Mouse (Mus musculus): ENCODE results near the gene Mrpl44. TPM values are rescaled to one million over a fixed set of nuclear protein-coding genes. Genes with fewer than 3 reads are reported as not detected.

Gene Mrpl44
- polyA plus RNA-seq, 1 experiment from 2014 or later = 42.6 TPM

GRCm38 (mm10) chr1:79759006-79759405 lies 16.8 kb upstream of the Mrpl44 start:
- DNase-seq (no peak), ATAC-seq (ENCODE audit: low FRiP score, low TSS enrichment) (no peak)
- peak overlapping the region; percentile 66 for H3K4me2 ChIP-seq (ENCODE audit: low read length)
- no peaks in the 10 kb centered on the region for H3K36me3 ChIP-seq (ENCODE audit: control insufficient read depth, insufficient read depth, low read length)
- peaks cover 31% of the 10 kb centered on the region for H3K4me1 ChIP-seq (ENCODE audit: control insufficient read depth, insufficient read depth, low read length)
- H3K4me3 ChIP-seq (replicated peaks; ENCODE audit: low read depth, low read length) = 0 out of 2 replicates have a peak overlapping the region, but pooled peaks have one; percentile 3
- WGBS = 53% methylated on average over 2 of the region's 2 CpGs
- no peaks in the 10 kb centered on the region for H3K9me3 ChIP-seq (ENCODE audit: control insufficient read depth, low read length)
- no peaks in the 10 kb centered on the region for H3K27me3 ChIP-seq (ENCODE audit: control insufficient read depth, insufficient read depth, low read length)
- no peak overlapping the region for H3K27ac ChIP-seq (replicated peaks; ENCODE audit: low read depth, low read length)
- H3K9ac ChIP-seq (replicated peaks; ENCODE audit: low read length) = no peak overlapping the region

- 65% methylated on average over 5 of the region's 5 CpGs for WGBS
- Histone ChIP-seq H3K4me1 (ENCODE audit: control insufficient read depth, insufficient read depth, low read length) (peaks cover 31% of the 10 kb centered on the region), H3K4me3 (replicated peaks; ENCODE audit: low read depth, low read length) (peak overlapping the region; percentile 15; the same call in 1 of the 2 replicates), H3K9ac (replicated peaks; ENCODE audit: low read length) (no peak overlapping the region; the same call in 1 of the 2 replicates), H3K27ac (replicated peaks; ENCODE audit: low read depth, low read length) (no peak overlapping the region), H3K9me3 (ENCODE audit: control insufficient read depth, low read length) (no peaks in the 10 kb centered on the region), H3K27me3 (ENCODE audit: control insufficient read depth, insufficient read depth, low read length) (no peaks in the 10 kb centered on the region), H3K4me2 (ENCODE audit: low read length) (peak overlapping the region; percentile 66), H3K36me3 (ENCODE audit: control insufficient read depth, insufficient read depth, low read length) (no peaks in the 10 kb centered on the region)
- ATAC-seq (ENCODE audit: low FRiP score, low TSS enrichment) (no peak), DNase-seq (no peak)
These were observed 16.3 kb upstream of the Mrpl44 start for GRCm38 (mm10) chr1:79759436-79759972.

- Histone ChIP-seq H3K4me2 (ENCODE audit: low read length) (peak overlapping the region; percentile 66), H3K27me3 (ENCODE audit: control insufficient read depth, insufficient read depth, low read length) (no peaks in the 10 kb centered on the region), H3K4me1 (ENCODE audit: control insufficient read depth, insufficient read depth, low read length) (peaks cover 31% of the 10 kb centered on the region), H3K27ac (replicated peaks; ENCODE audit: low read depth, low read length) (no peak overlapping the region), H3K36me3 (ENCODE audit: control insufficient read depth, insufficient read depth, low read length) (no peaks in the 10 kb centered on the region), H3K9me3 (ENCODE audit: control insufficient read depth, low read length) (no peaks in the 10 kb centered on the region), H3K4me3 (replicated peaks; ENCODE audit: low read depth, low read length) (peak overlapping the region; percentile 85), H3K9ac (replicated peaks; ENCODE audit: low read length) (peak overlapping the region; percentile 90)
- ATAC-seq (ENCODE audit: low FRiP score, low TSS enrichment) (peak; percentile 17), DNase-seq (peak; percentile 25)
- 14% methylated on average over 11 of the region's 11 CpGs for WGBS
These were observed 15.2 kb upstream of the Mrpl44 start for GRCm38 (mm10) chr1:79760656-79761055.

GRCm38 (mm10) chr1:79761106-79761916 lies 14.5 kb upstream of the Mrpl44 start:
- no peaks in the 10 kb centered on the region for H3K9me3 ChIP-seq (ENCODE audit: control insufficient read depth, low read length)
- H3K4me1 ChIP-seq (ENCODE audit: control insufficient read depth, insufficient read depth, low read length) = peaks cover 31% of the 10 kb centered on the region
- peak; percentile 96 for DNase-seq
- peak overlapping the region; percentile 90 for H3K9ac ChIP-seq (replicated peaks; ENCODE audit: low read length)
- no peaks in the 10 kb centered on the region for H3K36me3 ChIP-seq (ENCODE audit: control insufficient read depth, insufficient read depth, low read length)
- H3K4me2 ChIP-seq (ENCODE audit: low read length) = peak overlapping the region; percentile 66
- peak; percentile 97 for ATAC-seq (ENCODE audit: low FRiP score, low TSS enrichment)
- no peaks in the 10 kb centered on the region for H3K27me3 ChIP-seq (ENCODE audit: control insufficient read depth, insufficient read depth, low read length)
- H3K27ac ChIP-seq (replicated peaks; ENCODE audit: low read depth, low read length) = peak overlapping the region; percentile 61
- H3K4me3 ChIP-seq (replicated peaks; ENCODE audit: low read depth, low read length) = peak overlapping the region; percentile 85
- under 1% methylated on average over 64 of the region's 65 CpGs for WGBS

- peak overlapping the region; percentile 32 for H3K27ac ChIP-seq (replicated peaks; ENCODE audit: low read depth, low read length)
- no peaks in the 10 kb centered on the region for H3K9me3 ChIP-seq (ENCODE audit: control insufficient read depth, low read length)
- 3% methylated on average over 6 of the region's 6 CpGs for WGBS
- DNase-seq = no peak
- peak; percentile 36 for ATAC-seq (ENCODE audit: low FRiP score, low TSS enrichment)
- H3K4me1 ChIP-seq (ENCODE audit: control insufficient read depth, insufficient read depth, low read length) = peaks cover 31% of the 10 kb centered on the region
- no peaks in the 10 kb centered on the region for H3K27me3 ChIP-seq (ENCODE audit: control insufficient read depth, insufficient read depth, low read length)
- H3K36me3 ChIP-seq (ENCODE audit: control insufficient read depth, insufficient read depth, low read length) = no peaks in the 10 kb centered on the region
- H3K4me3 ChIP-seq (replicated peaks; ENCODE audit: low read depth, low read length) = peak overlapping the region; percentile 85
- peak overlapping the region; percentile 90; the same call in 1 of the 2 replicates for H3K9ac ChIP-seq (replicated peaks; ENCODE audit: low read length)
- peak overlapping the region; percentile 66 for H3K4me2 ChIP-seq (ENCODE audit: low read length)
These were observed 13.9 kb upstream of the Mrpl44 start for GRCm38 (mm10) chr1:79761917-79762271.

GRCm38 (mm10) chr1:79762282-79763250 lies 13.3 kb upstream of the Mrpl44 start:
- Histone ChIP-seq H3K4me2 (ENCODE audit: low read length) (peak overlapping the region; percentile 66), H3K27me3 (ENCODE audit: control insufficient read depth, insufficient read depth, low read length) (no peaks in the 10 kb centered on the region), H3K9ac (replicated peaks; ENCODE audit: low read length) (peak overlapping the region; percentile 90; the same call in 1 of the 2 replicates), H3K4me1 (ENCODE audit: control insufficient read depth, insufficient read depth, low read length) (peaks cover 28% of the 10 kb centered on the region), H3K9me3 (ENCODE audit: control insufficient read depth, low read length) (no peaks in the 10 kb centered on the region), H3K4me3 (replicated peaks; ENCODE audit: low read depth, low read length) (peak overlapping the region; percentile 85), H3K36me3 (ENCODE audit: control insufficient read depth, insufficient read depth, low read length) (no peaks in the 10 kb centered on the region), H3K27ac (replicated peaks; ENCODE audit: low read depth, low read length) (peak overlapping the region; percentile 32; the same call in 1 of the 2 replicates)
- DNase-seq = no peak
- ATAC-seq (ENCODE audit: low FRiP score, low TSS enrichment) = no peak
- WGBS = 64% methylated on average over 16 of the region's 16 CpGs

GRCm38 (mm10) chr1:79764031-79764430 lies 11.8 kb upstream of the Mrpl44 start:
- H3K27me3 ChIP-seq (ENCODE audit: control insufficient read depth, insufficient read depth, low read length) = no peaks in the 10 kb centered on the region

GRCm38 (mm10) chr1:79764483-79764882 lies 11.3 kb upstream of the Mrpl44 start:
- peaks cover 20% of the 10 kb centered on the region for H3K4me1 ChIP-seq (ENCODE audit: control insufficient read depth, insufficient read depth, low read length)
- no peaks in the 10 kb centered on the region for H3K27me3 ChIP-seq (ENCODE audit: control insufficient read depth, insufficient read depth, low read length)
- no peak overlapping the region for H3K9ac ChIP-seq (replicated peaks; ENCODE audit: low read length)
- H3K27ac ChIP-seq (replicated peaks; ENCODE audit: low read depth, low read length) = no peak overlapping the region
- 90% methylated on average over 1 of the region's 1 CpGs for WGBS
- no peak overlapping the region for H3K4me3 ChIP-seq (replicated peaks; ENCODE audit: low read depth, low read length)
- H3K9me3 ChIP-seq (ENCODE audit: control insufficient read depth, low read length) = no peaks in the 10 kb centered on the region
- ATAC-seq (ENCODE audit: low FRiP score, low TSS enrichment) (no peak), DNase-seq (no peak)
- H3K36me3 ChIP-seq (ENCODE audit: control insufficient read depth, insufficient read depth, low read length) = no peaks in the 10 kb centered on the region
- no peak overlapping the region for H3K4me2 ChIP-seq (ENCODE audit: low read length)

More at GRCm38 (mm10) chr1:79764031-79764430, 11.8 kb upstream of the Mrpl44 start:
- Histone ChIP-seq H3K27ac (replicated peaks; ENCODE audit: low read depth, low read length) (no peak overlapping the region), H3K36me3 (ENCODE audit: control insufficient read depth, insufficient read depth, low read length) (no peaks in the 10 kb centered on the region), H3K4me1 (ENCODE audit: control insufficient read depth, insufficient read depth, low read length) (peaks cover 24% of the 10 kb centered on the region), H3K4me3 (replicated peaks; ENCODE audit: low read depth, low read length) (no peak overlapping the region), H3K9me3 (ENCODE audit: control insufficient read depth, low read length) (no peaks in the 10 kb centered on the region), H3K4me2 (ENCODE audit: low read length) (no peak overlapping the region), H3K9ac (replicated peaks; ENCODE audit: low read length) (no peak overlapping the region)
- no peak for ATAC-seq (ENCODE audit: low FRiP score, low TSS enrichment)
- DNase-seq = no peak
- 81% methylated on average over 2 of the region's 2 CpGs for WGBS
